Mouse (Mus musculus) kidney, embryonic 14.5 days (tissue): ENCODE measurements around the gene Vsir. TPM values are rescaled to one million over a fixed set of nuclear protein-coding genes. Genes with fewer than 3 reads are reported as not detected.

Source experiments
- polyA plus RNA-seq: library from polyadenylated mRNA; unstranded; fragments of >200 nt; fragmentation: Nextera tagmentation; extraction: Ambion mirVana; gene quantifications from 2 replicates; pipeline ENCODE4 v1.2.1, GENCODE M21; 2014

The Vsir gene
- polyA plus RNA-seq, 1 experiment from 2014 or later, result 4.6 TPM

Other genes starting within 250 kb of the Vsir start
- gene Spock2, start 240.6 kb upstream of the Vsir start, polyA plus RNA-seq, result 35.7 and 51.3 TPM in 2 replicates
- gene Chst3, start 127.6 kb upstream of the Vsir start, polyA plus RNA-seq, result 1.0 and 1.1 TPM in 2 replicates
- gene Psap, start 69.2 kb upstream of the Vsir start, polyA plus RNA-seq, result 69.5 and 122 TPM in 2 replicates
- gene Gm17455, start 52.9 kb downstream of the Vsir start, polyA plus RNA-seq, result 0.70 and 1.0 TPM in 2 replicates